Mouse (Mus musculus) olfactory bulb, adult 2 months (tissue): Measurements from ENCODE around the gene Nipal3. TPM values are rescaled to one million over a fixed set of nuclear protein-coding genes. Genes with fewer than 3 reads are reported as not detected.

Experiments
- H3K27ac ChIP-seq: fragments of 200-500 bp; 2 replicates; pipeline ENCODE4 v1.5.1; 2012; ENCODE audit warnings: low read depth, low read length; ENCODE audit not compliant: insufficient read depth
- H3K4me1 ChIP-seq: fragments of 200-500 bp; 2 replicates; pipeline ENCODE4 v1.6.1; 2012; ENCODE audit warnings: low read length; ENCODE audit not compliant: control insufficient read depth, insufficient read depth
- H3K4me3 ChIP-seq: fragments of 200-500 bp; 2 replicates; pipeline ENCODE4 v1.5.1; 2012; ENCODE audit warnings: mild to moderate bottlenecking, low read depth, low read length, moderate library complexity; ENCODE audit not compliant: insufficient read depth
- CTCF ChIP-seq: fragments of 200-500 bp; IDR thresholded peaks from 2 replicates; pipeline ENCODE4 v1.5.1; 2012; ENCODE audit warnings: low read depth, mild to moderate bottlenecking, low read length, moderate library complexity; ENCODE audit not compliant: insufficient read depth
- POLR2A ChIP-seq: fragments of 200-500 bp; IDR thresholded peaks from 2 replicates; pipeline ENCODE4 v1.6.1; 2012; ENCODE audit warnings: mild to moderate bottlenecking, low read depth, low read length, moderate library complexity; ENCODE audit not compliant: insufficient read depth
- WGBS: fragments of 180-500 bp; shearing (Covaris S2); methylation state at CpG from one replicate; pipeline ENCODE4 v1.1.7; 2018; 5-methylcytosine and 5-hydroxymethylcytosine counted together
- polyA plus RNA-seq: library from polyadenylated mRNA; stranded (reverse); fragments of >200 nt; gene quantifications from 2 replicates; pipeline ENCODE4 v1.2.4, GENCODE M21; 2012; ENCODE audit warnings: low replicate concordance; ENCODE audit not compliant: missing spikeins, insufficient read depth, insufficient read length

Gene Nipal3
- polyA plus RNA-seq, 1 experiment, result not detected

DNA sequence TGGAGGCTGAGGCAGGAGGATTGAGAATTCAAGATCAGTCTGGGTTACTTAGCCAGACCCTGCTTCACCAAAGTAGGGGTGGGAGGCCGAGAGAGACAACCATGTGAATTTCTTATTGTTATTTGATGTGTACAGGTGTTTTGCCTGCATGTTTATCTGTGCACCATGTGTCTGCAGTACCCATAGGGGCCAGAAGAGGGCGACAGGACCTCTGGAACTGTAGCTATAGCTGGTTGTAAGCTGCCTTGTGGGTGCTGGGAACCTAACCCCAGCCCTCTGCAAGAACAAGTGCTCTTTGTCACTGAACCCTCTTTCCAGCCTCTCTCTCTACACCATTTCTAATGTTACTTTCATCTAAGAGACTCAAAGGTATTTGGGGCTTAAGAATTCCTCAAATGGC is 35.4 kb upstream of the Nipal3 start:
- no peak overlapping the region for H3K4me3 ChIP-seq
- WGBS, result 72% methylated on average over 2 of the region's 2 CpGs
- TF ChIP-seq POLR2A (no peak), CTCF (no peak)
- H3K27ac ChIP-seq, result no peak overlapping the region
- peaks cover 11% of the 10 kb centered on the region for H3K4me1 ChIP-seq

- H3K4me3 ChIP-seq, result no peak overlapping the region
- WGBS, result 40% methylated on average over 14 of the region's 14 CpGs
- TF ChIP-seq POLR2A, result no peak
- TF ChIP-seq CTCF, result no peak
- no peak overlapping the region for H3K27ac ChIP-seq
- peaks cover 18% of the 10 kb centered on the region for H3K4me1 ChIP-seq
Observed at GRCm38 (mm10) chr4:135526039-135526710, 31.3 kb upstream of the Nipal3 start.

DNA sequence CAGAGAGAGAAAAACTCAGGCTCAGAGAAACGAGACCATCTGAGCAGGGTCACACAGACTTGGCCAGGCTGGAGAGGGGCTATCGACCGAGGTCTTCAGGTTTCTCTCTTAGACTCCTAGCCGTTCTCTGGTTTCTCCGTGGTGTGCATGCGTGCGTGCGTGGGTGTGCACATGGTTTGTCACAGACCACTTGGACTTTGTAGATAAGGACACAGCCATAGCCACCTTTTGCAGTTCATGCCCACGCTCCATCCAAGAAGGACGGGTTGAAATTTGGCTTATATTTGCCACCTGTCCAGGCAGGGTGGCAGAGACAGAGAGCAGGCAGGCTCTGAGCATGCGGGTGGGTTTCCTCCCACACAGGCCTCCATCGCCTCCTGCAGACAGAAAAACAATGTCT is 30.2 kb upstream of the Nipal3 start:
- H3K4me1 ChIP-seq, result peaks cover 18% of the 10 kb centered on the region
- no peak overlapping the region for H3K4me3 ChIP-seq
- H3K27ac ChIP-seq, result no peak overlapping the region
- WGBS, result 79% methylated on average over 12 of the region's 12 CpGs
- TF ChIP-seq CTCF (no peak), POLR2A (no peak)

- Histone ChIP-seq H3K4me1 (peaks cover 18% of the 10 kb centered on the region), H3K27ac (no peak overlapping the region), H3K4me3 (no peak overlapping the region)
- TF ChIP-seq CTCF, result no peak
- no peak for TF ChIP-seq POLR2A
- WGBS, result 19% methylated on average over 6 of the region's 7 CpGs
Observed at GRCm38 (mm10) chr4:135523939-135524338, 29.1 kb upstream of the Nipal3 start.

DNA sequence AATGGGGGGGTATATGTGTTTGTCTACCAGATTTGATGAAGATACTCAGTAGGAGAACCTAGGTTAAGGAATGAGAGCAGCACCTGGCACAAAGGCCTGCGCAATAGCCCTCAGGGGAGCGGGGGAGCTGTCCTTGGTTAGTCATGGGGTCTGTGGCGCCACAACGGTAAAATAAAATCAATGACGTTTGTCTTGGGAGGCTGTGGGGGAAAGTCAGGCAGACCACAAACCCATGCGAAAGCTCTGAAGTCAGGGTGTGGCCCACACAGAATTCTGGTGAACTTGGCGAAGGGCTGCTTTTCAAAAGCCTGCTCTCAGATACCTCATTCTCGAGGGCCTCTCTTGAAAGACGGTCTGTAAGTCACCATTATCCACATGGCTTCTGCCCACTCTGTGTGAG is 25.6 kb upstream of the Nipal3 start:
- WGBS, result 84% methylated on average over 9 of the region's 9 CpGs
- H3K4me3 ChIP-seq, result no peak overlapping the region
- TF ChIP-seq CTCF (no peak), POLR2A (no peak)
- H3K4me1 ChIP-seq, result peaks cover 8% of the 10 kb centered on the region
- no peak overlapping the region for H3K27ac ChIP-seq

DNA sequence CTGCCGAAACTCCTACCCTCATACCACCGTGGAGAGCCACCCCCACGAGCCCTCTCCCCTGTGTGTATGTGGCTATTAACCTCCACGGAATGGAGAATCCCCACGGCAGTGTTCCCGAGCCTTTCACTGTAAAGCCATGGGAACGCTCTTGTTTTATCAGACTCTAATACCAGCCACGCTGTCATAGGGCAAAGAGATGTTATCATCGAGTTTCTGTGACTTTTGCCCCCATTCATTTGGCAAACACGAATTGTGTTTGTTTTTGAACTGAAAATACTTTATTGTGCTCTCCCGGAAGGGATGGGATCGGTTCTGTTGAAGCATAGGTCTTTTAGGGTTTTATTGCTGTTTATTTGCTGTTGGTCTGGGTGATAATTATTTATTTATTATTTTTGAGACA is 23.3 kb upstream of the Nipal3 start:
- Histone ChIP-seq H3K4me1 (no peaks in the 10 kb centered on the region), H3K27ac (no peak overlapping the region), H3K4me3 (no peak overlapping the region)
- 86% methylated on average over 12 of the region's 12 CpGs for WGBS
- TF ChIP-seq POLR2A (no peak), CTCF (no peak)

- Histone ChIP-seq H3K4me3 (no peak overlapping the region), H3K27ac (no peak overlapping the region), H3K4me1 (no peaks in the 10 kb centered on the region)
- TF ChIP-seq CTCF, result peak; percentile 52
- no peak for TF ChIP-seq POLR2A
- 61% methylated on average over 15 of the region's 15 CpGs for WGBS
Observed at GRCm38 (mm10) chr4:135516351-135517316, 21.8 kb upstream of the Nipal3 start.

DNA sequence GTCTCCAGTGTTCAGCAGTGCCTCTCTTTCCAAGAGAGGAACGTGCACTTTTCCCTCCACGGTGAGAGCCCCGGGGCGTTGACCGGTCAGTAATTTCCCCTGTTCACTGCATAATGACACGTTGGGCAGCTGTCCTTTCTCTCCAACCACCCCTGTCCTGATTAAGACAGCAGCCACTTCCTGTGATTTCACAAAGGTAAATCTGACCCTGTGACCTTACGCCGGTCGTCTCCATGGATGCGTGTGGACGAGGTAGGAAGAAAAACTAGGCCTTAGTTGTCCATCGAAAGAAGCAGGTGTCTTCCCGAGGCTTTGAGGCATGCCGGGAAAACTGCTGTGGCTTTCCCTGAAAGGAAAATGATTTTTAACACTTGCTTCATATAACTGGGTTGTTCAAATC is 20.1 kb upstream of the Nipal3 start:
- Histone ChIP-seq H3K4me1 (peaks cover 3% of the 10 kb centered on the region; the same call in 1 of the 2 replicates), H3K4me3 (no peak overlapping the region), H3K27ac (no peak overlapping the region)
- 85% methylated on average over 14 of the region's 14 CpGs for WGBS
- no peak for TF ChIP-seq CTCF
- no peak for TF ChIP-seq POLR2A

- H3K4me1 ChIP-seq, result peaks cover 7% of the 10 kb centered on the region; the same call in 1 of the 2 replicates
- no peak for TF ChIP-seq CTCF
- TF ChIP-seq POLR2A, result no peak
- no peak overlapping the region for H3K4me3 ChIP-seq
- no peak overlapping the region for H3K27ac ChIP-seq
- 86% methylated on average over 7 of the region's 7 CpGs for WGBS
Observed at GRCm38 (mm10) chr4:135513865-135514264, 19.0 kb upstream of the Nipal3 start.
